Mouse (Mus musculus) lung, adult 2 months (tissue): ENCODE measurements around the gene Pifo. TPM values are rescaled to one million over a fixed set of nuclear protein-coding genes. Genes with fewer than 3 reads are reported as not detected.
A peak's percentile ranks its signal among the peaks of the same experiment; 100 is the strongest.
"Not testable (repeated sequence)": the region's sequence is repeated elsewhere in the genome, so short reads cannot be mapped to it uniquely, and the experiment has no call there.

Source experiments
- DNase-seq: peaks from one replicate; pipeline ENCODE4 v3.0.0; 2022
- H3K4me1 ChIP-seq: fragments of 200-500 bp; 2 replicates; pipeline ENCODE4 v1.6.1; 2011; ENCODE audit warnings: low read length; ENCODE audit not compliant: control insufficient read depth, insufficient read depth
- H3K4me3 ChIP-seq: fragments of 200-500 bp; replicated peaks from 2 replicates; pipeline ENCODE3; 2011; ENCODE audit warnings: low read depth, mild to moderate bottlenecking, control low read depth, low read length; ENCODE audit errors: extremely low read depth
- CTCF ChIP-seq: fragments of 200-500 bp; IDR thresholded peaks from 2 replicates; pipeline ENCODE4 v1.5.1; 2011; ENCODE audit warnings: mild to moderate bottlenecking, low read length, control low read depth; ENCODE audit not compliant: insufficient read depth
- POLR2A ChIP-seq: fragments of 200-500 bp; IDR thresholded peaks from 2 replicates; pipeline ENCODE4 v1.6.1; 2011; ENCODE audit warnings: low read depth, mild to moderate bottlenecking, control low read depth, low read length, borderline replicate concordance; ENCODE audit errors: extremely low read depth
- WGBS: fragments of 180-500 bp; shearing (Covaris S2); methylation state at CpG from one replicate; pipeline ENCODE4 v1.1.7; 2018; 5-methylcytosine and 5-hydroxymethylcytosine counted together
- polyA plus RNA-seq: library from polyadenylated mRNA; depleted of rRNA; stranded (reverse); fragments of >200 nt; gene quantifications from 2 replicates; pipeline ENCODE4 v1.2.3, GENCODE M21; 2012; rRNA removed

Gene Pifo
- polyA plus RNA-seq, result 5.5 and 8.0 TPM in 2 replicates

- 85% methylated on average over 2 of the region's 2 CpGs for WGBS
- H3K4me1 ChIP-seq, result no peaks in the 10 kb centered on the region
- DNase-seq, result no peak
Measured at GRCm38 (mm10) chr3:106014546-106014945, at the start of gene Pifo. Gene Pifo, minus strand, starts transcription at chr3:106014646.

GRCm38 (mm10) chr3:106057966-106058365 is 43.5 kb upstream of the Pifo start:
- no peaks in the 10 kb centered on the region for H3K4me1 ChIP-seq
- TF ChIP-seq CTCF (no peak), POLR2A (no peak)
- H3K4me3 ChIP-seq, result no peak overlapping the region
- WGBS, result 58% methylated on average over 3 of the region's 3 CpGs
- no peak for DNase-seq

More at GRCm38 (mm10) chr3:106014546-106014945, at the start of gene Pifo:
- no peak within 1 kb of the TSS for H3K4me3 ChIP-seq
- TF ChIP-seq CTCF (no peak), POLR2A (no peak)

- WGBS, result 65% methylated on average over 18 of the region's 18 CpGs
- Histone ChIP-seq H3K4me1 (no peaks in the 10 kb centered on the region), H3K4me3 (no peak overlapping the region)
- TF ChIP-seq CTCF (no peak), POLR2A (no peak)
- no peak for DNase-seq
Measured at GRCm38 (mm10) chr3:106051896-106052295, 37.5 kb upstream of the Pifo start.

DNA sequence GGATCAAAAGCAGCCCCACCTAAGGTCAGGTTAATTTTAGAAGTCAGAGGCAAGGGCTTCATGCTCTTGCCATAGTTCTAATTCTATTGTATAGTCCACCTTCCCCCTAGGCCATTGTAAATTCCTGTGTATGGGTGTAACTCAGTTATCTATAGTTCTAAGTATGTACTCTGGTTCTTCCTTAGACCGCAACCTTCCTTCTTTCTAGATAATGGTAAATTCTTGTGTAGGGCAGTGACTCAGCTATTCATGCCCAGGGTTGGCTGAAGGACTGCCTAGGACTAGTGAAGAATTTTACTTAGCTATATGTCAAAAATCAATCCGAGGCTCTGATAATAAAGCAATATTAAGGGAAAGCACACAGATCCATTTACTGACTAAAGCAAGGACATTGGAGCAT is 25.9 kb upstream of the Pifo start:
- no peak for TF ChIP-seq POLR2A
- no peak for TF ChIP-seq CTCF
- WGBS, result 77% methylated on average over 2 of the region's 2 CpGs
- no peak for DNase-seq
- Histone ChIP-seq H3K4me1 (no peaks in the 10 kb centered on the region), H3K4me3 (no peak overlapping the region)

DNA sequence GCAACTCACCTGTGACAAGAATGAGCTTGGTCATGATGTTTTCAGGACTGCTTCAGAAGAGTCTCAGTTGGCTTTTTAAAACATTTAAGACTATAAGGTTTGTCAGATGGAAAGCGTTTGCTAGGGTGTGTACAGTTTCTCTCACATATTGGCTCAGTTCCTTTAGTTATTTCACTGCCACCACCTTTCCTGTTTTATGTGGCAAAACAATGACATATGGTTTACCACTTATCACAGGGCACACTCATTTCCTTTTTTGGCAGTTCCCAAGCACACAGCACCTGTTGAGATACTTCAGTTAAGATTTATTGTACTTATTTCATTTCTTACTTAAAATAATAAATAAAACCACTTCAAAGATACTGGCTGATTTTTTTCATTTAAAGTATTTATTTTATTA is 18.3 kb upstream of the Pifo start, which contains the start of gene Chil5:
Gene Chil5, minus strand, starts transcription at position 34 of the 400 bp plus-strand sequence.
- Histone ChIP-seq H3K4me1 (no peaks in the 10 kb centered on the region), H3K4me3 (no peak within 1 kb of the TSS)
- TF ChIP-seq POLR2A (no peak), CTCF (no peak)
- WGBS, result 54% methylated on average over 1 of the region's 1 CpGs
- no peak for DNase-seq

- no peak for TF ChIP-seq POLR2A
- no peak for TF ChIP-seq CTCF
- Histone ChIP-seq H3K4me3 (no peak overlapping the region), H3K4me1 (no peaks in the 10 kb centered on the region)
- 83% methylated on average over 2 of the region's 2 CpGs for WGBS
- DNase-seq, result no peak
Measured at GRCm38 (mm10) chr3:106024135-106024534, 9.7 kb upstream of the Pifo start.

- H3K4me1 ChIP-seq, result no peaks in the 10 kb centered on the region
- H3K4me3 ChIP-seq, result no peak overlapping the region
- TF ChIP-seq CTCF (0 out of 2 replicates have a peak, but pooled peaks have one; percentile 12), POLR2A (no peak)
- DNase-seq, result no peak
Measured at GRCm38 (mm10) chr3:106021840-106022239, 7.4 kb upstream of the Pifo start.

DNA sequence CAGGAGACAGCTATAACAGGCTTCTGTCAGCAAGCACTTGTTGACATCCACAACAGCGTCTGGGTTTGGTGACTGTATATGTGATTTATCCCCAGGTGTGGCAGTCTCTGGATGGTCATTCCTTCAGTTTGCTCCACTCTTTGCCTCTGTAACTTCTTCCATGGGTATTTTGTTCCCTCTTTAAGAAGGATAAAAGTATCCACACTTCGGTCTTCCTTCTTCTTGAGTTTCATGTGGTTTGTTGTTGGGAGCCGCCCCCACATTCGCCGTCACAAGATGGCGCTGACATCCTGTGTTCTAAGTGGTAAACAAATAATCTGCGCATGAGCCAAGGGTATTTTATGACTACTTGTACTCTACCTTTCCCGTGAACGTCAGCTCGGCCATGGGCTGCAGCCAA is 11.1 kb downstream of the Pifo start:
- WGBS, result 65% methylated on average over 10 of the region's 10 CpGs
- H3K4me3 ChIP-seq, H3K4me1 ChIP-seq, DNase-seq: not testable (repeated sequence)

DNA sequence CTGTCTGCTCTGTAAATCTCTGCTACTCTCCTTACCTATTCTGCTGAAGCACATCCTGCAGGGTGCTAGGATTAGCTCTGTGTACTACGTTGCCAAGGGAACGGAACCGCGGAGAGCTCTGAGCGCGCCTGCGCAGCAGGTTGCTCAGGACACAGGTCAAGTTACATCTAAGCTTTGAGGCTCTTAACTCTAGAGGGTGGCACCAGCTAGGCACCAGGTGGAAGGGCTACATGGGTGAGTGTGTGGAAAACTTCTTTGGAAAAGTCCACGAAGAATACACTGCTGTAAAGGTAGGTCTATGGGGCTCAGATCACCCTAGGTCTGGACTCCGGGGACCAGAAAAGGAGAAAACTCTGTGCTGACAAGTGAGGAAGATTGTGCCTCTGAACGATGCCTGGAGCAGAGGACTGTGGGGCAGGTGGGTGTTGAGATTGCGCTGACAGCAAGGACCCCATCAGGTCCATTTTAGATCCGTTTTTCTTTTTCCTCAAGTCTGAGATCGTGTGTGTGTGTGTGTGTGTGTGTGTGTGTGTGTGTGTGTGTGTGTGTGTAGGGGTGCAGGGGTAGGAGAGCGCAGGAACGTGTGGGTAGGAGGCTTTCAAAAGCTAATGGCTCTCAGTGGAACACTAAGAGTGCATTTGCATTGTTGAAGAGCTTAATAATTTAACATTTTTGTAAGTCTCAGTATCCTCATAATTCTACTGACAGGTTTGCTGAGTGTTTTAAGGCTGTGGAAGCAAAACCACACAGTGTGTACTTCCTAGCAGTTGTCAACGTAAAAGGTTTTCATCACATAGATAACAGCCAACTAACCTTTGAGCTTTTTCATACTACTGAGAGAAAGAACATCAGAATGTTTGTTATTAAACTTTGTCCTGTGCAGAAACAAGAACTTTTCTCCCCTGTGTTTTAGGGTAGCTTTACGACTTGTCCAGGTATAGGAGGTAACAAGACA is 12.8 kb downstream of the Pifo start:
- 17% methylated on average over 17 of the region's 17 CpGs for WGBS
- DNase-seq, result peak; percentile 24
- no peak overlapping the region for H3K4me3 ChIP-seq

More for the DNA sequence above, 12.8 kb downstream of the Pifo start:
- TF ChIP-seq POLR2A (0 out of 2 replicates have a peak, but pooled peaks have one; percentile 7), CTCF (no peak)
- H3K4me1 ChIP-seq, result no peaks in the 10 kb centered on the region
